Mouse (Mus musculus) layer of hippocampus, adult 6 months (tissue): ENCODE data around the gene Galnt18. TPM values are rescaled to one million over a fixed set of nuclear protein-coding genes. Genes with fewer than 3 reads are reported as not detected.

ENCODE experiments used
- long read RNA-seq, 2 experiments: library from polyadenylated mRNA; unstranded; transcript quantifications; one replicate each; pipeline ENCODE4 v2.0.0; 2019 to 2020
- microRNA-seq: library from miRNA; unstranded; fragments of <30 nt; microRNA quantifications from one replicate; pipeline ENCODE4 v1.2.0, GENCODE M21; 2020
- polyA plus RNA-seq: library from polyadenylated mRNA; unstranded; fragments of <200 nt; fragmentation: Nextera tagmentation; gene quantifications from 2 replicates; pipeline ENCODE4 v1.2.3, GENCODE M21; 2021

Galnt18 gene
- 31.4 and 35.3 TPM in 2 replicates for polyA plus RNA-seq
- long read RNA-seq, experiment 1, transcript Galnt18-202 (11 exons, 2,530 nt): major isoform, 98 of 125 reads
- long read RNA-seq, experiment 1, partial matches to known transcripts: 17 of 125 reads
- long read RNA-seq, experiment 1, other reads (novel, unspliced or antisense): 10 of 125 reads
- long read RNA-seq, experiment 2, transcript Galnt18-202 (11 exons, 2,530 nt): major isoform, 329 of 374 reads
- long read RNA-seq, experiment 2, partial matches to known transcripts: 3 of 374 reads
- long read RNA-seq, experiment 2, other reads (novel, unspliced or antisense): 42 of 374 reads

GRCm38 (mm10) chr7:111779504-111780242 lies at the start of gene Galnt18:
Gene Galnt18 (minus strand): TSS chr7:111779977.

Small RNAs within 50 kb of the gene (microRNA-seq; reads per million reads assigned to microRNA genes)
- gene Gm25787: not detected

Other genes starting within 250 kb of the Galnt18 start
- 10.3 and 15.0 TPM in 2 replicates for gene Usp47, start 243.5 kb upstream of the Galnt18 start, polyA plus RNA-seq